Mouse (Mus musculus): ENCODE measurements around the gene 6030445D17Rik.

The 6030445D17Rik gene

GRCm38 (mm10) chr4:136458276-136458675 is 3.8 kb upstream of the 6030445D17Rik start:
- in situ Hi-C loops (cut with MboI; ENCODE audit: low sequenced_read_pairs): no loop called here

- in situ Hi-C loops (cut with MboI; ENCODE audit: low sequenced_read_pairs): no loop called here
Measured at GRCm38 (mm10) chr4:136459210-136459609, 2.8 kb upstream of the 6030445D17Rik start.

- in situ Hi-C loops (cut with MboI; ENCODE audit: low sequenced_read_pairs): no loop called here
Measured at GRCm38 (mm10) chr4:136461206-136461605, 844 bp upstream of the 6030445D17Rik start.

GRCm38 (mm10) chr4:136461761-136462085 is 327 bp upstream of the 6030445D17Rik start:
- in situ Hi-C loops (cut with MboI; ENCODE audit: low sequenced_read_pairs): no loop called here

GRCm38 (mm10) chr4:136462839-136463178 is 759 bp downstream of the 6030445D17Rik start:
- in situ Hi-C loops (cut with MboI; ENCODE audit: low sequenced_read_pairs): no loop called here

- in situ Hi-C loops (cut with MboI; ENCODE audit: low sequenced_read_pairs): no loop called here
Measured at GRCm38 (mm10) chr4:136463436-136463835, 1.4 kb downstream of the 6030445D17Rik start.

GRCm38 (mm10) chr4:136466226-136466625 is 4.2 kb downstream of the 6030445D17Rik start:
- in situ Hi-C loops (cut with MboI; ENCODE audit: low sequenced_read_pairs): no loop called here

GRCm38 (mm10) chr4:136468553-136469327 is 6.7 kb downstream of the 6030445D17Rik start:
- in situ Hi-C loops (cut with MboI; ENCODE audit: low sequenced_read_pairs): no loop called here

- in situ Hi-C loops (cut with MboI; ENCODE audit: low sequenced_read_pairs): no loop called here
Measured at GRCm38 (mm10) chr4:136469371-136469903, 7.4 kb downstream of the 6030445D17Rik start, which contains the start of gene Luzp1. TSS of gene Luzp1 (plus strand) at chr4:136469761.

GRCm38 (mm10) chr4:136469941-136470346 is 7.9 kb downstream of the 6030445D17Rik start:
- in situ Hi-C loops (cut with MboI; ENCODE audit: low sequenced_read_pairs): no loop called here

- in situ Hi-C loops (cut with MboI; ENCODE audit: low sequenced_read_pairs): no loop called here
Measured at GRCm38 (mm10) chr4:136470347-136471071, 8.5 kb downstream of the 6030445D17Rik start.

- in situ Hi-C loops (cut with MboI; ENCODE audit: low sequenced_read_pairs): no loop called here
Measured at GRCm38 (mm10) chr4:136476692-136477091, 14.6 kb downstream of the 6030445D17Rik start.

GRCm38 (mm10) chr4:136486549-136486948 is 24.5 kb downstream of the 6030445D17Rik start:
- in situ Hi-C loops (cut with MboI; ENCODE audit: low sequenced_read_pairs): no loop called here

GRCm38 (mm10) chr4:136495993-136496392 is 33.9 kb downstream of the 6030445D17Rik start:
- in situ Hi-C loops (cut with MboI; ENCODE audit: low sequenced_read_pairs): no loop called here

GRCm38 (mm10) chr4:136505426-136506215 is 43.6 kb downstream of the 6030445D17Rik start:
- in situ Hi-C loops (cut with MboI; ENCODE audit: low sequenced_read_pairs): no loop called here

GRCm38 (mm10) chr4:136509857-136510256 is 47.8 kb downstream of the 6030445D17Rik start:
- in situ Hi-C loops (cut with MboI; ENCODE audit: low sequenced_read_pairs): no loop called here

GRCm38 (mm10) chr4:136511708-136512107 is 49.7 kb downstream of the 6030445D17Rik start:
- in situ Hi-C loops (cut with MboI; ENCODE audit: low sequenced_read_pairs): no loop called here

- in situ Hi-C loops (cut with MboI; ENCODE audit: low sequenced_read_pairs): no loop called here
Measured at GRCm38 (mm10) chr4:136512905-136513304, 50.9 kb downstream of the 6030445D17Rik start.

Data from CH12F3 (cell line).